Mouse (Mus musculus) left cerebral cortex, adult 2 months (tissue): ENCODE data around the gene Rai14. TPM values are rescaled to one million over a fixed set of nuclear protein-coding genes. Genes with fewer than 3 reads are reported as not detected.

Source experiments
- DNase-seq, 2 experiments: peaks; one replicate each; pipeline ENCODE4 v3.0.0; 2021 to 2022; ENCODE audit warnings: low spot score in 2 of 2, mixed read lengths in 1 of 2; ENCODE audit errors: extremely low spot score in 1 of 2
- H3K27ac ChIP-seq: fragments of 200-600 bp; 2 replicates; pipeline ENCODE4 v1.8.1; 2022
- H3K4me3 ChIP-seq: fragments of 200-600 bp; 2 replicates; pipeline ENCODE4 v1.8.1; 2022
- CTCF ChIP-seq: fragments of 200-600 bp; IDR thresholded peaks from 2 replicates; pipeline ENCODE4 v1.8.1; 2022; ENCODE audit warnings: antibody characterized with exemption, mild to moderate bottlenecking, moderate library complexity
- intact Hi-C: fragments of 180-260 bp; cut with DNase I; formaldehyde crosslinking; loops from one replicate; pipeline ENCODE4 v1.15.1; 2025
- total RNA-seq, 2 experiments: library from RNA; stranded (reverse); gene quantifications; 2 replicates each; pipeline ENCODE4 v1.2.3; 2021

The Rai14 gene
- total RNA-seq, 2 experiments from 2014 or later, result 8.9 to 12.5 TPM

DNA sequence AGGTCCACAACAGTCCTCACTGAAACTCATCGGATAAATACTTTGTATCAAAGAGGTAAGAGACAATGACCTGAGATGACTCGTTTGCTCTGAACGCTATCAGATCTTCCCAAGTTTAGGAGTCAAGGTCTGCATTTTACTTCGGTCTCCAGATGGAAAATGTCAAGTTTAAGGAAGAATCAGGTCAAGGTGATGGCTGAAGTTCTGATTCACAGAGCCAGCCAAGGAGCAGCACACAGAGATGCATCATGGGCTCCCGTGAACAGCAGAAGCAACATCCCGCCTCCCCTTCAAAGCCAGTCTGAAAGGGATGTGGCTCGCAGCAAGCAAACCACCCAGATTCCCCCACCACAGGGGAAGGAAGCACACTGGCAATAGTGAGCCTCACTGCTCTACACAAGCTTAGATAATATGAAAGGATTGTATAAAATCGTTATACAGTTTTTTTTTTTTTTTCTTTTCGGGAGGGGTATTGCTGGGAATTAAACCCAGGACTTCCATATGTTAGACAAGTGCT lies 30.7 kb downstream of the Rai14 start:
- no peak overlapping the region for H3K27ac ChIP-seq
- DNase-seq, result no peak
- intact Hi-C loops, result no loop called here
- no peak overlapping the region for H3K4me3 ChIP-seq
- no peak for TF ChIP-seq CTCF

DNA sequence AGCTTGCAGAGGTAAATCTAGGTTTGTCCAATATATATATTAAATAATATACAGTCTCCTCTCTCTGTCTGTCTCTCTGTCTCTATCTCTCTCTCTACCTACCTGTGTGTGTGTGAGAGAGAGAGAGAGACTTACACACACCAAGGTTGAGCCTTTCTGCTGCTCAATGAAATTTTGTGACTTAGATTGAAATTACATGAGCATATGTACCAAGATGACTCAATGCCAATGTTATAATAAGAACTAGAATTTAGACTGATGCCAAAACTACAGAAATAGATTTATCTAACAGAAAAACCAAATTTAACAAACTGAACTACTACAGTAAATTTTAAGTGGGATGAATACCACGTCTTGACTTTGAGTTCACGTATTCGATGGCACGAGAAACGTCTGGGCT lies 33.9 kb downstream of the Rai14 start:
- no peak for DNase-seq
- Histone ChIP-seq H3K4me3 (no peak overlapping the region), H3K27ac (no peak overlapping the region)
- intact Hi-C loops, result no loop called here
- TF ChIP-seq CTCF, result no peak

DNA sequence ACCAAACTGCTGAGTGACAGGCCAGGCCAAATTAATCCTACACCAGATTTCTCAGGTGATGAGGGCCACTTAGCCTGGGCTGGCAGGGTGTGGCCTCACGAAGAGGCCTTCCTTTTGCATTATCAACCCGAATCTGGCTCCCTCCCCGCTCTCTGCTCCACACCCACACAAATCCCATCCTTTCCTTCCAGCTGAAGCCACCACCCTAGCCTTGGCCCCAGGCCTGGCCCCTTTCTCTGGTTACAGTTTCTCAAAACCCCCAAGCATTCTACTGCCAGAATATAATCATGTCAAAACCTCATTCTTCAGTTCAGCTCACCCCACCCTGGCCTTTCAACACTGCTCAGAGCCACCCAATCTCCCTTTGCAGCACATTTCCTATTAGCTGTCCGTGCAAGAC lies 34.9 kb downstream of the Rai14 start:
- Histone ChIP-seq H3K4me3 (no peak overlapping the region), H3K27ac (no peak overlapping the region)
- DNase-seq, result no peak
- intact Hi-C loops, result no loop called here
- TF ChIP-seq CTCF, result no peak

DNA sequence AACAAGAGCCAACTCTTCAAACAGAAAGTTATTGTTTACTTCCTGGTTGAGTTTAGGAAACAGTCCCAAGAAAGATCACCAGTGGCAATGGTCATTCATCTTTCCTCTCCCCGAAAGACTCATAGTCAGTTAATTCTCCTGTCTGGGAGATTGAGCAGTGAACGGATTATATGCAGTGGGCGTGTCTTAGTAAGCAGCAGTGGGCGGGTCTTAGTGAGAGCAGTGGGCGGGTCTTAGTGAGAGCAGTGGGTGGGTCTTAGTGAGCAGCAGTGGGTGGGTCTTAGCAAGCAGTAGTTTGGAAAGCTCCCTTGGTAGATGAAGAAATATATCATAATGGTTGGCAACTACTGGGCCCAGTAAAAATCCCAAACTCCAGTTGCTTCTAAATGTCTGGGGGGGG lies 38.6 kb downstream of the Rai14 start:
- TF ChIP-seq CTCF, result no peak
- Histone ChIP-seq H3K4me3 (no peak overlapping the region), H3K27ac (no peak overlapping the region)
- no peak for DNase-seq
- intact Hi-C loops, result no loop called here

DNA sequence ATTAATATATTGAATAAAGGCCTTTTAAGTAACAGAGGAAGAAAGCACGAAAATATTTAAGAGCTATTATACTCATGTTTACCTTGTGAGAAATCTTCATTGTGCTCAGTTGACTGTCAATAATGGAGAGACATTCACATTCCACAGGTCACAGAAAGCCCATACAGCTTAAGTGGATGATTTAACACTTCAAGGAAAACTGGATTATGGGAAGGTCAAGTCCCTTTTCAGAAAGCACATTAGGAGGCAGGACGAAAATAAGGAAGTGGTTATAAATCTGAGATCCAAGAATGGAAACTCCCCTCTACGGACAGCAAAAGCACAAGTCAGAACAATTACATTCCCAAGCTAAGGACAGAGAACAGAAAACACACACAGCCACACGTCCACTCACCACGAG lies 41.5 kb downstream of the Rai14 start:
- no peak for DNase-seq
- H3K4me3 ChIP-seq, result no peak overlapping the region
- TF ChIP-seq CTCF, result no peak
- intact Hi-C loops, result no loop called here
- H3K27ac ChIP-seq, result no peak overlapping the region

DNA sequence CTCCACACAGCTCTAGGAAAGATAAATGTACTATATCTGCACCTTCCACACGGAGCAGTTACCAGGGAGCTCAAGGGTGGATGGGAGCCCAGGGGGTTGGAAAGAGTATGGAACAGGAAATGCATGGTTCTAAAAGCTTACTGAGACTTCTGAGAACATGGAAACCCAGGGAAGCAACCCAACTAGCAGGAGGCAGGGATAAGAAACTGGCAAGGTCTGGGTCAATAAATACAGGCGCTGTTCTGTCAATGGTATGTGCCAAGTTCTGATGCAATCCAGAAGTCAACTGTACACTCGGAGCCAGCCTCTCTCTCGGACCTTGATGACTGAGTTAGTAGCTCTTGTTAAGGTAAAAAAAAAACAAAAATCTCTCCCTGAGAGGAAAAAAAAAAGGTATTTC lies 42.6 kb downstream of the Rai14 start:
- Histone ChIP-seq H3K4me3 (no peak overlapping the region), H3K27ac (no peak overlapping the region)
- TF ChIP-seq CTCF, result no peak
- intact Hi-C loops, result no loop called here
- DNase-seq, result no peak

DNA sequence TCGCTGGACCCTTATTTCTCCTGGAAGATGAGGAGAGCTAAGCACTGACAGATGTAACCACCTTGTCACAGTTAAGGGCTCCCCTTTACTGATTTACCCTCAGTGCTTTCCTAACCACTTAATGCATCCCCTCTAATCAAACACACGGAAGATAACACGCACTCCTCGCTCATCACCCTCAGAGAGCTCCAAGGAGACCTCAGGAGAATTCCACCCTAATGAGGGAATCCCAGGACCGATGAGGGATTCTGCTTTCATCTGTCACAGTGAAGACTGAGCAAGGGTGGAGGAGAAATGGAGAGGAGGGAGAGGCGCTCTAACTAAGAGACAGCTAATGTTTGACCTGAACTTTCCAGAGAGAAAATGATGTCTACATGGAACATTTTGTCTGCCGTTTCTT lies 44.3 kb downstream of the Rai14 start:
- TF ChIP-seq CTCF, result no peak
- Histone ChIP-seq H3K27ac (no peak overlapping the region), H3K4me3 (no peak overlapping the region)
- DNase-seq, result no peak
- intact Hi-C loops, result no loop called here

DNA sequence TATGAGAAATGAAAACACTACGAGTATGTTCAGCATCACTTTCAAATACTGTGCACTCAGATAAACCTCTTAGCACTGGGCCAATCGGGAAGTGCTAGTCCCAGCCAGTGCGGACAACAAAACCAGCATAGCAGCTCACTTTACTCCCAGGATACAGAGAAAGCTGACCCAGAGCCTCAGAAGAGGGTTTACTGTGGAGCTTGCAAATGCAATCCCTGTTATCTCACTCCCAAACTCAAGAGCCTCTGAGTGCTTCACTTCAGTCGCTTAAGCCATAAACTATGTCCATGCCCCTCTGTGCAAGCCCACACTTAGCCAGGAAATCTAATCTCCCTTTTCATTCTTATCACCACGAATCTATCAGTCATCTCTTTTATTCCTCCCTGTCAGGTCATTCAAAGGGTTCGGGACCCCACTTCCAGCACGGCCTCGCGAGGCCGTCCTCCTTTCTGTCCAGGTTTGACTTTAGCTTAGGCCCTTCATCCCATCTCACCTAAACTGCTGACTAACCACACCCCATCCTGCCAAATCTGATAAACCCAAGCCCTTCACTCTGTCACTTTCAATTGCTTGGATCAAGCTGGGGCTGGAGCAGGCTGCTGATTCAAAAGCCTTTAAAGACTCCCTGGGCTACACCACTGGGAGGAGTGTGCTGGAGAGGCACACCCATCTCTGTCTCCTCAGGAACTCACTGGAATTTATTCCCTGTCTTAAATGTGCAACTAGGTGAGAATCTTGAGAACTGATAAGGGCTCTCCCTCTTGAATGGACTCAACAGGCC lies 46.1 kb downstream of the Rai14 start:
- no peak for TF ChIP-seq CTCF
- intact Hi-C loops, result no loop called here
- Histone ChIP-seq H3K27ac (no peak overlapping the region), H3K4me3 (no peak overlapping the region)
- no peak for DNase-seq

DNA sequence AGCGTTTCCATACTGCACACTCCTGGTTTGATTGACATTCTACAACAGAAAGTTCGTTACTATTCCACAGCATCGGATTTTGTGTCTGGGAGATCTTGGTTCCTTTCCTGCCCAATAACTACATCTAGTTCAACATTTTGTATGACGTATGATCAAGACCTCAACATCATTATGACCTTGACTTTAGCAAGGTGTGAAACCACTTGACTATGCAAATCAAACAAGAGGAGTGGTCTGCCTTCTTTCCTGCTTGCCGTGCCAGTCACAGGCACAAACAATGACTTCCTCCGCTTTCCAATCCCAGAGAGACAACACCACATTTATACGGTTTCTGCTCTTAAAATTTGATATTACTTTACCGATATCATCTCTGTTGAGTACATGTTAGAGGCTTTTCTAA lies 48.6 kb downstream of the Rai14 start:
- H3K27ac ChIP-seq, result no peak overlapping the region
- no peak overlapping the region for H3K4me3 ChIP-seq
- TF ChIP-seq CTCF, result no peak
- intact Hi-C loops, result no loop called here
- no peak for DNase-seq

DNA sequence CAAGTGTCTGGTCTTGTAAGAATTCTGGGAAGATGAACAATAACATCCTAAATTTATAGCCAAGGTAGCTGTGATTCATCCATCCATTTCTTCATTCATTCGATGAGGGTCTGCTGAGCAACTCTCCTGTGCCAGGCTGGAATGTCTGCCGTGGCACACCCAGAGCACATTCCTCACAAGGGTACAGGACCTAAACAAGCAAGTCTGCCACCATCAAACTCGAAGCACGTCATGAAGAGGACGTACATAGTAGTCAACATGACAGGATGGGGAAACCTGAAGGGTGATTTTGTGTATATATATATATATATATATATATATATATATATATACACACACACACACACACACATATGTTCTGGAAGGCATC lies 49.9 kb downstream of the Rai14 start:
- TF ChIP-seq CTCF, result no peak
- DNase-seq, result no peak
- intact Hi-C loops, result no loop called here
- Histone ChIP-seq H3K27ac (no peak overlapping the region), H3K4me3 (no peak overlapping the region)

DNA sequence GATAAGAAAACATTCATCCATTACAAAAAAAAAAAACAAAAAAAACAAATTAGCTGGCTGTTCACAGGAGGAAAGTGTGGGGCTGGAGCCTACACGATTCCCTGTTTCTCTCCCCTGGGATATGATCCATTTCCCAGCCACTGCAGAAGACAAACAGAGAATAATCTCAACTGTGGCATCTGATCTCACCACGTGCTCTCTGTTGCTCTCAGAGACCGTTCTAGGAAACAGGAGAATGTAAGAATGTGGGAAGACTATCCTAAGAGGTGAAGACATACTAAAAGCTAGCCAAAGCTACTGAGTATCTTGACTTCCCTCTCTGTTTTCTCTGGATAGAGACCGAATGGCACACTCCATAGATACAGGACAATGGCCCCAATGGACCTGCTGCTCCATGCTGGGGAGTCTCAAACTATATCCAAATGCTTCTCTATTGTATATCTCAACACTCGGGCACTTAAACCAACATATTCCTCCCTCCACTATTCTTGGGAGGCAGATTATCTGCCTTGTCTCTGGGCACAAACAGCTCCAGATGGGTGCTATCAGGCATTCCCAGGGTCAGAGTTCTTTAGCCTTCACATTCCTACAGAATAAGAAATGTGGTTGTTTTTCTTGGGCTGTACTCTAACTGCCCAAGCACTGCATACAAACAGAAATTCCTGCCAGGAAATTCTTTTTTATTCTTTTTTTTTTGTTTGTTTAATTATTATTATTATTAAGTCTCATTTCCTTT lies 50.5 kb downstream of the Rai14 start:
- no peak overlapping the region for H3K27ac ChIP-seq
- no peak overlapping the region for H3K4me3 ChIP-seq
- intact Hi-C loops, result no loop called here
- TF ChIP-seq CTCF, result no peak
- DNase-seq, result no peak

DNA sequence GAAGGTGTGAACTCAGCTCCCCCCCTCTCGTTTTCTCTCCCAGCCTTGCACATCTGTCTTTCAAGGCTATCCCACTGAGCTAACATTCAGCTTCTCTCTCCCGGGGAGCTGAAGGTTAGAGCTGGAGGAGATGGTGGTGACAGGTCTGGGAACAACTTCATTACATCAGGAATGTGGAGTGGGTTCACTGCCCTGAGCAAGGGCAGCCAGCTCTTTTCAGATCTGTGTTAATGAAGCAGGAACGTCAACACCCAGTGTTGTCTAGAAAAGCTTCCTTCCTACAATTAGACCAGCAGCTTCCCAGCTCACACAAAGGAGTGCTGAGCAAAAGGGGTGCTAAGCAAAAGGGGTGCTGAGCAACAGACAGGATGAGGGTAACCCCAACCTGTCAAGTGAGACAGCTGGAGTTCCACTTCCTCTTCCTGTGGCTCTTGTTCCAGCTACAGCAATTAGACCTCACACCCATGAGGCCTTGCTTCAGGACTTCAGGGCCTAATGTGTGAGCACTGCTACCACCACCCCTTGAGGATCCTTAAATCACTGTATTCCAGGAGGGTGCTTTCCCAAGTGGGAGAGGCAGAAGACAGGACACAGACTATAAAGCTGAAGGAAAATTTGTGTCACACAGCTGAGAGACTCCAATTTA lies 52.3 kb downstream of the Rai14 start:
- Histone ChIP-seq H3K27ac (no peak overlapping the region), H3K4me3 (no peak overlapping the region)
- intact Hi-C loops, result no loop called here
- no peak for TF ChIP-seq CTCF
- no peak for DNase-seq

DNA sequence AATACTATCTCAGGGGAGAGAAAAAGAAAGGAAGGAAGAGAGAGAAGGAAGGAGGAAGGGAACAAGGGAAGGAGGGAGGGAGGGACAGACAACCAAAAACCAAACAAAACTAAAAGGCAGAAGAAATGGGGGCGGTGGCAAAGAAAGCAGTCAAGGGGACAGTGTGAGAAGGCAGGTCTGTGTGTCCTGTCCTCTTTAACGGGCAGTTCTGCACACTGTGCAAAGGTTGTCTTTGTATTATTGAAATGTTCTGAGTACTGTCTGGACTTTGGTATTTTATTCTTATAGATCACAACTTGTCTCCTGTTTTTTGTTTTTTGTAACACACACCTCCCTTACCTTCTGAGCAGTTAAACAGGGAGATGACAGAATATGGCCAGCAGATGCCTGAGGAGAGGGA lies 55.6 kb downstream of the Rai14 start:
- no peak for TF ChIP-seq CTCF

More for the DNA sequence above, 55.6 kb downstream of the Rai14 start:
- no peak overlapping the region for H3K27ac ChIP-seq
- no peak for DNase-seq
- intact Hi-C loops, result no loop called here
- no peak overlapping the region for H3K4me3 ChIP-seq
